Mouse (Mus musculus) limb, embryonic 12.5 days (tissue): Measurements from ENCODE around the gene Rmdn2. TPM values are rescaled to one million over a fixed set of nuclear protein-coding genes. Genes with fewer than 3 reads are reported as not detected.

ENCODE experiments used
- ATAC-seq: fragments of 200-750 bp; cut with Nextera tagmentation; 2 replicates; pipeline ENCODE4 v1.8.0; 2017; ENCODE audit warnings: low read depth, moderate TSS enrichment; ENCODE audit not compliant: insufficient number of reproducible peaks, insufficient read depth, low FRiP score, low TSS enrichment
- H3K27ac ChIP-seq: fragments of 300-500 bp; sonication (generic); 2 replicates; pipeline ENCODE4 v1.5.1; 2016; ENCODE audit warnings: mild to moderate bottlenecking, moderate library complexity
- H3K27me3 ChIP-seq: fragments of 300-500 bp; sonication (generic); 2 replicates; pipeline ENCODE4 v1.6.1; 2016; ENCODE audit warnings: mild to moderate bottlenecking, moderate library complexity
- H3K36me3 ChIP-seq: fragments of 300-500 bp; sonication (generic); 2 replicates; pipeline ENCODE4 v1.6.1; 2016; ENCODE audit warnings: mild to moderate bottlenecking, moderate library complexity
- H3K4me1 ChIP-seq: fragments of 300-500 bp; sonication (generic); replicated peaks from 2 replicates; pipeline ENCODE4 v1.6.1; 2016
- H3K4me2 ChIP-seq: fragments of 300-500 bp; sonication (generic); 2 replicates; pipeline ENCODE4 v1.6.1; 2016; ENCODE audit warnings: mild to moderate bottlenecking, moderate library complexity
- H3K4me3 ChIP-seq: fragments of 300-500 bp; sonication (generic); replicated peaks from 2 replicates; pipeline ENCODE4 v1.5.1; 2016; ENCODE audit warnings: mild to moderate bottlenecking
- H3K9ac ChIP-seq: fragments of 300-500 bp; sonication (generic); replicated peaks from 2 replicates; pipeline ENCODE4 v1.6.1; 2016; ENCODE audit warnings: mild to moderate bottlenecking, moderate library complexity
- H3K9me3 ChIP-seq: fragments of 300-500 bp; sonication (generic); 2 replicates; pipeline ENCODE4 v1.6.1; 2016; ENCODE audit warnings: mild to moderate bottlenecking, moderate library complexity
- WGBS: fragments of 180-500 bp; shearing (Covaris S2); methylation state at CpG from one replicate; pipeline ENCODE4 v1.1.7; 2016; 5-methylcytosine and 5-hydroxymethylcytosine counted together
- polyA plus RNA-seq: library from polyadenylated mRNA; unstranded; fragments of >200 nt; fragmentation: Nextera tagmentation; extraction: Ambion mirVana; gene quantifications from 2 replicates; pipeline ENCODE4 v1.2.1, GENCODE M21; 2016

The Rmdn2 gene
- polyA plus RNA-seq, 1 experiment from 2014 or later: 8.7 TPM

DNA sequence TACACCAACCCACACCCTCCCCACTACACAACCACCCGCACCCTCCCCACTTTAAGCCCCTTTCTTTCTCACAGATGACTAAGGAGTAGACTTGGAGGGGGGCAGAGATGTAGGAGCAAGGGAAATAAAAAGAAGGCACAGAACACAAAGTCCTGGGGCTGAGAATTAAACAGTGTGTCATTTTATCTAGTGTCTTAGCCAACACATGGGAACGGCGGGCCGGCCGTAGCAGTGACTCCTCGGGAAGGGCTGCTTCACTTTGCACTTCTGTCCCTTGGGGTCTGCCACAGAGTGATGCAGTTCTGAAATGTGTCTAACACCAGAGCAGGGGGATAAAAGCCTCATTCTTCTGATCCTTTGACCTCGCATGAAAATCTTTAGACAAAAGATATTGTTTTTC, 109.0 kb downstream of the Rmdn2 start:
- Histone ChIP-seq H3K4me1 (no peaks in the 10 kb centered on the region; the same call in 1 of the 2 replicates), H3K4me2 (no peak overlapping the region), H3K27ac (no peak overlapping the region), H3K4me3 (no peak overlapping the region), H3K36me3 (no peaks in the 10 kb centered on the region), H3K9me3 (peaks cover 2% of the 10 kb centered on the region; the same call in 1 of the 2 replicates), H3K9ac (no peak overlapping the region), H3K27me3 (peaks cover 6% of the 10 kb centered on the region)
- ATAC-seq: no peak
- 77% methylated on average over 7 of the region's 7 CpGs for WGBS

DNA sequence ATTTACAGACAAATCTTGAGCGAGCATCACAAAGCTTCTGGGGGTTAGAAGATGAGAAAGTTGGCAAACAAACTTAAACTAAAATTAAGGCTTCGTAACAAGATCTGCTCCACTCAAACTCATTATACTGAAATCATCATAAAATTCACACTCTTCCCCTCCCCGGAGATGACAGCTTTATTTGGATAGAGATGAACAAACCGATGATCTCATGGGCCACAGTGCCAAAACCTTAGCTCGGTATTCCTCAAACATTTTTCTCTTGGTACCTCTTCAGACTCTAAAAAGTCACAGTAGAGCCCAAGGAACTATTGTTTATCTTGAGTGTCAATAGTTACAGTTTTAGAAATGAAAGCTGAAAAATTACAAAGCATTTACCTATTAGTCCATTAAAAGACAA, 115.0 kb downstream of the Rmdn2 start:
- H3K36me3 ChIP-seq: no peaks in the 10 kb centered on the region
- H3K27me3 ChIP-seq: peaks cover 28% of the 10 kb centered on the region
- WGBS: 82% methylated on average over 5 of the region's 5 CpGs
- no peak overlapping the region for H3K9ac ChIP-seq
- H3K4me1 ChIP-seq: peaks cover 30% of the 10 kb centered on the region
- H3K9me3 ChIP-seq: no peaks in the 10 kb centered on the region
- H3K27ac ChIP-seq: no peak overlapping the region
- no peak overlapping the region for H3K4me2 ChIP-seq
- no peak for ATAC-seq
- no peak overlapping the region for H3K4me3 ChIP-seq

DNA sequence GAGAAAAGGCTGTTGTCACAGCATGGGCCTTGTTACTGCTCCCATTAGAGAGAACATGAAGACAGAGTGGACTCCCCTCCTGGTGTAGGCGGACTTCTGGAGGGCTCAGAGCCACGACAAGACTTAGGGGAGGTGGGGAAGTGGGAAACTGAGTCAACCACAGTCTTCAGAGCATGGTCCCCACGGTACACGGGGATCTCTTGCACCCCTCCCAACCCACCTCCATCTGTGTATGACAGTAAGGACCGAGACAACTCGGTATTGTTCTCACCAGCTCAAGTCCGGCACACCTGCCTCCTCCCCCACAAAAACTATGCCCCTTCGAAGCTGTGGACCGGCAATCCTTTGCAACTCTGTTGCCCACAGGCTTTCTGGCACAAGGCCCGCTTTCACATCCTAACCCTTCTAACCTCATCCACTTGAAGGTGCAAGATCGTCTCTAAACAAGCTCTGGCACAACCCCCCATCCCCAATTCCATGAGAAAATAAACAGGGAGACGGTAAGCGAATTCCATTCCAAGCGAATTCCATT, 116.5 kb downstream of the Rmdn2 start:
- WGBS: 14% methylated on average over 14 of the region's 14 CpGs
- Histone ChIP-seq H3K9ac (no peak overlapping the region; the same call in 1 of the 2 replicates), H3K4me1 (peaks cover 40% of the 10 kb centered on the region), H3K36me3 (no peaks in the 10 kb centered on the region), H3K9me3 (no peaks in the 10 kb centered on the region), H3K4me2 (peak overlapping the region; percentile 53), H3K4me3 (peak overlapping the region; percentile 23), H3K27me3 (peaks cover 36% of the 10 kb centered on the region), H3K27ac (0 out of 2 replicates have a peak overlapping the region, but pooled peaks have one; percentile 17)
- ATAC-seq: no peak

DNA sequence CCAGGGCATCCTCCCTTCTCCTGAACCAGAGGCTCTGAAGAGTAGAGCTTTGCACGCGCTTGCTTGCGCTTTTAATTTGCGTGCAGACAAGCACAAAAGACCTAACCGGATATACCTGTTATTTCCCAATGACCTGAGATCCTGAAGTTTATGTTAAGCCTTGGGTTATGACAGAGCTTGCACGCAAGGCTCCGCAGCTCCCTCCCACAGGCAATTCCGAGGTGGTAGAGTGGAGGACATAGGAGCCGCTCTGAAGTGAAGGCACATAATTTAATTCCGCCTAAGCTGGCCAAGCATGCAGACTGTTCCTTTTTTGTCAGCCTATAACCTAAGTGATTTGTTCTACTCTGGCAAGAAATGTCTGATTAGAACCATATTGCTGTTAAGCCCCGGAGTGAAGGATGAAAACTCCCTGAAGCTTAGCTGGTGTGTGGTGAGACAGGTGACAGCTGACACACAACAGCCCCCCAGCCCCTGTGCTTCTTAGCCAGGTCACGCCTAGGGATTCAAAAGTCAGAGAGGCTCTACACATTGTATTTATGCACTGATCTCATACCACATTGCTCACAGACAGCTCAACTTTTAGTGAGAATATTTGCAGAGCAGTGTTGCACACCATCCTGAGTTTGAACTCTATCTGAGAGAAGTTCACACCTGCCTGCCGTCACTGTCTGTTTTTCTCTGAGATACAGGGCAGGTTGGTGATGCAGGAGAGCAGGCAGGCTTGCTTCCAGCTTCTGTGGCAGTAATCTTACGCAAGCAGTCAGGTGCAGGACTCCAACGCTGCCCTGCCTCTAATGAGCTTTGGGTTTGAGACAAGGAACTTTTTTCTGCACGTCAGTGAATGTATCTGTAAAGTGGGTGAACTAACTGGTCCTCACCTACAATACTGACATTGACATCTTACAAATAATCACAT, 117.2 kb downstream of the Rmdn2 start:
- Histone ChIP-seq H3K36me3 (no peaks in the 10 kb centered on the region), H3K4me2 (peak overlapping the region; percentile 53), H3K27me3 (peaks cover 41% of the 10 kb centered on the region), H3K9me3 (no peaks in the 10 kb centered on the region), H3K9ac (no peak overlapping the region), H3K4me1 (peaks cover 42% of the 10 kb centered on the region), H3K27ac (0 out of 2 replicates have a peak overlapping the region, but pooled peaks have one; percentile 17), H3K4me3 (peak overlapping the region; percentile 23)
- ATAC-seq: peak; percentile 91
- WGBS: 7% methylated on average over 16 of the region's 16 CpGs

DNA sequence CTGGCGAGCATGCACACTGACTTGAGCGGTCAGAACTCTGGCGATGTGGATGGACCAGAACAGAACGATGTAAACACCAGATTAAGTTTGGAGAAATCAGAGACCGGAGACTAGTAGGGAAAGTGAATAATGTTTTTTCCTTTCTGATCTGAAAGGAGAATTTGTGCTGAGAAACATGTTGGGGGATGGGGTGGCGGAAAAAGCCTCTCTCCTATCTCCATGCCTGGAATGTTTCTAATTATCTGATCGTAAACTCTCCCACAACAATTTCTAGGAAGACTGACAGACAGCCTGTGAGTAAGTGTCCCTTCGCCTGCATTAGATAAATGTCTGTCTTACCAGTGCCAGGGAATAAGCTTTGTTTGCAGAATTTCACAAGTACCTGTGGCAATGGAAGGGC, 119.3 kb downstream of the Rmdn2 start:
- Histone ChIP-seq H3K27ac (no peak overlapping the region), H3K4me3 (no peak overlapping the region), H3K4me2 (peak overlapping the region; percentile 7; the same call in 1 of the 2 replicates), H3K9me3 (no peaks in the 10 kb centered on the region), H3K36me3 (no peaks in the 10 kb centered on the region), H3K9ac (no peak overlapping the region), H3K27me3 (peaks cover 41% of the 10 kb centered on the region), H3K4me1 (peaks cover 42% of the 10 kb centered on the region)
- 17% methylated on average over 8 of the region's 8 CpGs for WGBS
- no peak for ATAC-seq

DNA sequence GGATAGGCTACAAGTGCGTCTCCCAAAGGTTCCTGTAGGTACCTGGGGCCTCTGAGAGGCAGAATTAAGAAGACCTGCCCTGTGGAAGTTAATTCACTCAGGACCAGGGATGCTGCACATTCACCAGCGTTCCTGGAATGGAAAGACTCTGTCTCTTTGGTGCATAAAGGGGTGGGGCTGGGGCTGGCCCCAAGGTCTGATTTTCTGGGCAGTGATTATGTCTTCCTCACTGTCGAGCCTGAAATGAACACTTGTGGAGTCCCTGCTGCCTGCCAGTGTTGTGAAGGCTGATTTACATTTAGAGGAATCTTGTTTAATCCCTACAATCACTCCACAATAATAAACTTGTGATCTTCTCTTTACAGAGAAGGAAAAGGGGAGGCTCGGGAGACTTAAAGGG, 121.4 kb downstream of the Rmdn2 start:
- no peak for ATAC-seq
- peaks cover 35% of the 10 kb centered on the region for H3K27me3 ChIP-seq
- no peak overlapping the region for H3K27ac ChIP-seq
- no peaks in the 10 kb centered on the region for H3K36me3 ChIP-seq
- no peak overlapping the region for H3K9ac ChIP-seq
- H3K9me3 ChIP-seq: no peaks in the 10 kb centered on the region
- no peak overlapping the region for H3K4me3 ChIP-seq
- peaks cover 47% of the 10 kb centered on the region for H3K4me1 ChIP-seq
- WGBS: 42% methylated on average over 4 of the region's 4 CpGs
- H3K4me2 ChIP-seq: no peak overlapping the region

DNA sequence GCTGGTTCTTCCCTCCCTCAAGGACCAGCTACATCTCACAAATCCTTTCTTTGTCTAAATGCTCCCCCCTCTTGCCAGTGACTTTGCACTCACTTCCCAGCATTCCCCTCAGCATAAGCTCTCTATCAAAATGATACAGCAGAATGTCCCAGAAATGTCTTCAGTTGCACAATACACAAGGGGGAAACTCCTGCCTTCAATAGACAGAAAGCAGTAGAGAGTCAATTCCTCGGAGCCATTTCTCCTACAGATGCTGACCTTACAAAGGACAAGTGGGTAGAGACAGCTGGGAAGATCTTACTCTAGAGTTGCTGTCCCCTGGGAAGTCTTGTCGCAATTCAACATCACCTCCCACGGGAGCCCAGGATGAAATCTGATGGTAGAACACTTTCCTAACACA, 125.9 kb downstream of the Rmdn2 start:
- no peak for ATAC-seq
- Histone ChIP-seq H3K4me3 (no peak overlapping the region), H3K4me1 (peaks cover 32% of the 10 kb centered on the region), H3K9ac (no peak overlapping the region), H3K9me3 (no peaks in the 10 kb centered on the region), H3K27me3 (peaks cover 10% of the 10 kb centered on the region), H3K4me2 (no peak overlapping the region), H3K36me3 (no peaks in the 10 kb centered on the region), H3K27ac (no peak overlapping the region)
- 68% methylated on average over 3 of the region's 3 CpGs for WGBS

DNA sequence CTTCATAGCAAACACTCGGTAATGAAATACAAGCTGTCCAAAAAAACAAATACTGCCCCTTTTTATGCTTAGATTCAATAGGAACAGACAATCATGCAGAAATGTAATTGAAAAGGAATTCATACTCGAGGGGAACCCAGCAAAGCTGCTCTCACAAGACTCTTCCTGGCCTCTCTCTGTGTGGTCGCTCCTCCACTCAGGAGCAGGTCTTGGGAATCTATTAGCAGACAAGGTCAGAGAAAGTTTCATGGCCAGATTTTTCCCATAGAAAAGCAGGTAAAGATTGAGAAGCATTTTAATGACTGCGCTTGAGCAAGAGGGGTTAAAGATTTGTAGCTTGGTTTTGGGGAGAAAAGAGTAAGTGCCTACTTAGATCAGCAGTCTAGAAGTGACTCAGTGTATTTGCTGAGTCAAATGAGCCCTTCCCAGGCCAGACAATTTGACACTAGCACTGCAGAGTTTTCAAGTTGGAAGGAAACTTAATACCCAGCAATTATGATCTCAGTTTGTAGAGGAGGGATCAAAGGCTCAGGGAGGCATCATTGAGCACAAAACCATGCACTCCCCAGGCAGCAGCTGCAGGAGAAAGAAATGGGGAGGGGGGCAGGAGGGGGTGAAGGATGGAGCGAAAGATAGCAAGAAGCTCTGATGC, 127.3 kb downstream of the Rmdn2 start:
- H3K9me3 ChIP-seq: no peaks in the 10 kb centered on the region
- H3K4me3 ChIP-seq: no peak overlapping the region
- H3K4me1 ChIP-seq: peaks cover 26% of the 10 kb centered on the region
- H3K4me2 ChIP-seq: no peak overlapping the region
- H3K9ac ChIP-seq: no peak overlapping the region
- no peaks in the 10 kb centered on the region for H3K36me3 ChIP-seq
- ATAC-seq: peak; percentile 35; the same call in 1 of the 2 replicates
- H3K27me3 ChIP-seq: peaks cover 3% of the 10 kb centered on the region; the same call in 1 of the 2 replicates
- WGBS: 33% methylated on average over 5 of the region's 5 CpGs
- H3K27ac ChIP-seq: no peak overlapping the region

DNA sequence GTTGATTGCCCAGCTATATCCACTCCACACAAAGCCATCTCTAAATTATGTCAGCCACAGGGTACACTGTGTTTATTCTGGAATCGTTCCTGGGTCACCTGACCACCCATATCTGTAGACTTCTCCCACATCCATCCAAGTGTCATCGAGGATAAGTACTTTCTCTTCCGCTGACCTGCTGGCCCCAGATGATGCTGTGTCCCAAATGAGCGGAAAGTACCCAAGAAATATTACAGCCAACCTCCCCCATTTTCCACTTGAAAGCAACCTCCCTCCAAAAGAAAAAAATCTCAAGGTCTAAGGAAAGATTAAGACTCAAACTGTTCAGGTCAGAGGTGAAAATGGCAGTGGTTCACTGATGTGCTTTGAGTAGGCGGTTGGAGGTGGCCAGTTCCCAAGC, 131.0 kb downstream of the Rmdn2 start:
- WGBS: 83% methylated on average over 5 of the region's 5 CpGs
- ATAC-seq: no peak
- H3K4me2 ChIP-seq: no peak overlapping the region
- H3K9me3 ChIP-seq: peaks cover 2% of the 10 kb centered on the region; the same call in 1 of the 2 replicates
- H3K9ac ChIP-seq: no peak overlapping the region
- no peak overlapping the region for H3K27ac ChIP-seq
- H3K36me3 ChIP-seq: no peaks in the 10 kb centered on the region
- H3K4me3 ChIP-seq: no peak overlapping the region
- H3K4me1 ChIP-seq: peaks cover 20% of the 10 kb centered on the region
- H3K27me3 ChIP-seq: peaks cover 15% of the 10 kb centered on the region
